Mouse (Mus musculus) cerebellum, postnatal 4 days (tissue): ENCODE measurements around the gene Wsb1.
"Not testable (repeated sequence)": the region's sequence is repeated elsewhere in the genome, so short reads cannot be mapped to it uniquely, and the experiment has no call there.

Experiments
- DNase-seq, 2 experiments: peaks; one replicate each; pipeline ENCODE4 v3.0.0; 2022; ENCODE audit warnings: low spot score in 2 of 2, mixed read lengths in 1 of 2

Wsb1 gene

GRCm38 (mm10) chr11:79254391-79255098 is at the start of gene Wsb1:
Gene Wsb1, minus strand, starts transcription at chr11:79254671.
- peak; percentile 87 to 96 for DNase-seq

DNA sequence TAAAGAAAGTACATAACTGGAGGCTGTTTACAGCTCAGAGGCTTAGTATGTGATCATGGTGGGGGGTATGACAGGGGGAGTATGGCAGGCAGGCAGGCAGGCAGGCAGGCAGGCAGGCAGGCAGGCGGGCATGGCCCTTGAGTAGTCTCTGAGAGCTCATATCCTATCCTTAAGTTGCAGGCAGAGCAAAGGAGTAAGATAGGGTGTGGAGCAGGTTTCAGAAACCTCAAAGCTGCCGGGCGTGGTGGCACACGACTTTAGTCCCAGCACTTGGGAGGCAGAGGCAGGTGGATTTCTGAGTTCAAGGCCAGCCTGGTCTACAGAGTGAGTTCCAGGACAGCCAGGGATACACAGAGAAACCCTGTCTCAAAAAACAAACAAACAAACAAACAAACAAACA is 49.8 kb upstream of the Wsb1 start:
- not testable (repeated sequence) for DNase-seq

DNA sequence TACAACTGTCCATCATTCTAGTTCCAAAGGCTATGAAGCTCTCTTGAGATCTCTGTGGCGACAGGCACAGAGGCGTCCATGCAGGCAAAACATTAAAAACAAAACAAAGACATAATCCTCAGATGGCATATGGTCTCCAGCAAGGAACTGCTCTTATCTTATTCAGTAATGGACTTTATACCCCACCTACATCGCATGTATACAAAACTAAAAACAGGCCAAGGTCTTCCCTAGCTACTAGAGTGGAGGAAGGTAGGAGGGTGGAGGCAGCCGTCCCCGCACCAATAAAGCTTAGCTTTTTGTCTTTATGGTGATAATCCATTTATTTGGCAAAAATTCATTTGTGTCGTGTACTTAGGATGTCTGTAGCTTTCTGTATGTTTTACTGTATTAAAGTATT is 48.6 kb upstream of the Wsb1 start:
- DNase-seq, result no peak

- DNase-seq, result no peak
Observed at GRCm38 (mm10) chr11:79299719-79300431, 45.4 kb upstream of the Wsb1 start.

DNA sequence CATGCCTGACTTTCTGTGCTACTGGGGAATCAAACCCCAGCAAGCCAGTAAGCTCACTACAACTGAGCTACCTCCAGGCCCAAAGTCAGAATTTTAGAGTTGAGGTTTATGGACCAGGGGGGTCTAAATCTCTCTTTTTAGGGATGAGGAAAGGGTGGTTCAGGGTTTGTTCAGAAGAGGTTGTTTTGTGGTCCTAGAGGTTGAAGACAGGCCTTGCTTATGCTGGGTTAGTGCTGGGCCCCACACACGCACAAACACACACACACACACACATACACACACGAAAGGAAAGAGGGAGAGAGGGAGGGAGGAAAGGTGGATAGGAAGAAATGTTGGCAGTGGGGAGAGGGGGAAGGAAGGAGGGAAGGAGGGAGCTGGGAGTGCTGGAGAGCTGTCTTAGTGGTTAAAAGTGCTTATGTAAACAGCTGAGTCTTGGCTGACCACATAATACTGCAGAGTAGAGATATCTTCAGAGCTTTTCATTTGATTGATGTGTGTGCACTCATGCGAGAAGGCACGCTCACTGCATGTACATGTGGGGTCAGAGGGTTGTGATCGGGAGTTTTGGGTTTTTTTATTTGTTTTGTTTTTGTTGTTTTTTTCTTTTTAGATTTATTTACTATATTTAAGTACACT is 42.5 kb upstream of the Wsb1 start, which contains the start of gene Gm9964:
Gene Gm9964 (minus strand): TSS at position 51 of the 636 bp plus-strand sequence.
- no peak for DNase-seq

GRCm38 (mm10) chr11:79296167-79296566 is 41.7 kb upstream of the Wsb1 start:
- peak; percentile 35 to 50 for DNase-seq

DNA sequence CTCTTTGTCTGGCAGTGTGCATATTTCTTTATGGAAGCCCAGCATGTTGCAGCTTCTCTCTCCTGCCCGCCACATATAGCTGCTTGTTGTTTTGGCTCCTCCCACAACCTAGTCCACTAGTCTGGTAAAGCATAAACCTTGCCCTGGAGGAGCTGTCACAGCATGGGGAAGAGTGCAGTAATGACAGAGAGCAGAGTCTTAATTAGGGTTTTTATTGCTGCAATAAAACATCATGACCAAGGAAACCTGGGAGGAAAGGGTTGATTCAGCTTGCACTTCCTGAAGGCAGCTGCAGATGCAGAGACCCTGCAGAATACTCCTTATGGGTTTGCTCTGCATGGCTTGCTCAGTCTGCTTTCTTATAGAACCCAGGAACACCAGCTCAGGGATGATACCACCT is 39.5 kb upstream of the Wsb1 start:
- no peak for DNase-seq

DNA sequence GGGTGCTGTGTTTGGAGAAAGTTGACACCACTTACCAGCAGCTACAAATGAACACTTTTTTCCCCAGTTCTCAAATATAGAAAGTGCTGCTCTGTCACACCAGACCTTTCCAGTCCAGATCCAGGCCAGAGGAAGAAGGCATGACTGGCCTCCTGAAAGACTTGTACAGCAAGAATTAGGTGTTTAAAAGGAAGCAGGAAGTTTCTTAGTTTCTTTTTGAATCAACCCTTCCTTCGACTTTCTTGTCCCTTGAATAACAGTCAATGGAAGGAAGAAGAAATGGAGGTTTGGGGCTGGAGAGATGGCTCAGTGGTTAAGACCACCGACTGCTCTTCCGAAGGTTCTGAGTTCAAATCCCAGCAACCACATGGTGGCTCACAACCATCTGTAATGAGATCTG is 38.6 kb upstream of the Wsb1 start:
- DNase-seq, result no peak

DNA sequence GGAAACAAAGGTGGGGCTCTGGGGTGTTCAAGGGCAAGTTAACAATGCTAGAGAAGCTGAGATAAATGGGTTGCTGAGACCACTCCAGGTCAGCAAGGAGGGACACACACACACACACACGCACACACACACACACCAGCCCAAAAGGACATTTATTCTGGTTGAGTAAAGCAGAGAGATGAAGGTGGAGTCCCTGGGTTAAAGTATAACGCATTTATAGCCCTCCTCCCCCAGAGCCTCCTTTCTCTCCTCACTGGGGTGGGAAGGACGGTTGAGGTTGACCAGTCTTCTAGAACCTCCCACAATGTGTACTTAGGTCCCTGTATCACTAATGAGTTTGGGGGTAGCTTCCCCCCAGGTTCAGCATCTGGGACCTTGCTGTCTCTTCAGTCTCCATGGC is 37.7 kb upstream of the Wsb1 start:
- DNase-seq, result no peak

DNA sequence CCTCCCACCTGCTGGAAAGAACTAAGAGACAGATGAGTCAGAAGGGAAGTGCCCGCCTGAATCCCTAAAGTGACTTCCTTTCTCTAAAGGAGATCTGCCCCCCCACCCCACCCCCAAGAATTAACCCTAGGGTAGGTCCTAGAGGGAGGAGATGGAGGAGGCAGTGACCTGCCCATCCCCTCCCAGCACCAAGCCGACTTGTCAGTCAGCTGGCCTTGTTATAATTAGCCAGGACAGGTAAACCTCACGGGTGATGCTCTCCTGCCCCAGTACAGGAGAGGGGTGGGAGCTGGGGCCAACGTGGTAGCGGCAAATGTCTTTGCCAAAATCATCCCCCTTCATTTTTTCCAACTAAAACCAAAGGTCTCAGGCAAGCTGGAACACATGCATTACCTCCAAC is 37.2 kb upstream of the Wsb1 start:
- no peak for DNase-seq

GRCm38 (mm10) chr11:79290473-79290872 is 36.0 kb upstream of the Wsb1 start:
- DNase-seq, result peak in 1 of 2 experiments; percentile 31

GRCm38 (mm10) chr11:79288913-79289640 is 34.6 kb upstream of the Wsb1 start:
- no peak for DNase-seq

- no peak for DNase-seq
Observed at GRCm38 (mm10) chr11:79288278-79288843, 33.9 kb upstream of the Wsb1 start.

GRCm38 (mm10) chr11:79287447-79287846 is 33.0 kb upstream of the Wsb1 start:
- no peak for DNase-seq

GRCm38 (mm10) chr11:79286305-79286799 is 31.9 kb upstream of the Wsb1 start:
- DNase-seq, result no peak

- no peak for DNase-seq
Observed at GRCm38 (mm10) chr11:79283350-79284030, 29.0 kb upstream of the Wsb1 start.

- no peak for DNase-seq
Observed at GRCm38 (mm10) chr11:79281396-79281795, 26.9 kb upstream of the Wsb1 start.

GRCm38 (mm10) chr11:79279732-79280405 is 25.4 kb upstream of the Wsb1 start:
- DNase-seq, result no peak

DNA sequence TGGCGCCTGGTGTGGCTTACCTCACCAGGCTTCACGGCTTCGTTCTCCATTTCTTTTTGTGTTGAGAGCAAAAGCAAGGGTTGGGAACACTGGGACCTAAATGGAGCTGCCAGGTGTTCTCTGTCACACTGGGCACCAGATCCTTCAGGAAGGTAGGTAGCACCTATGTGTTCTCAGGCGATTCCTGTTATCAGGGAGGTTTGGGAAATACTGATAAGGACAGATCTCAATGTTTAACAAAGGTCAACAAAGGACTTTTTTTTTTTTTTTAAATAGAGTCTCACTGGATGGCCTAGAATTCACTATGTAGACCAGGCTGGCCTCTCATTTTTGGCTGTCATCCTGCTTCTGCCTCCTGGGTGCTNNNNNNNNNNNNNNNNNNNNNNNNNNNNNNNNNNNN is 19.3 kb upstream of the Wsb1 start:
- no peak for DNase-seq

- DNase-seq, result no peak
Observed at GRCm38 (mm10) chr11:79273039-79273438, 18.6 kb upstream of the Wsb1 start.
